Mouse (Mus musculus): ENCODE data around the gene Olfr1294.

The Olfr1294 gene

DNA sequence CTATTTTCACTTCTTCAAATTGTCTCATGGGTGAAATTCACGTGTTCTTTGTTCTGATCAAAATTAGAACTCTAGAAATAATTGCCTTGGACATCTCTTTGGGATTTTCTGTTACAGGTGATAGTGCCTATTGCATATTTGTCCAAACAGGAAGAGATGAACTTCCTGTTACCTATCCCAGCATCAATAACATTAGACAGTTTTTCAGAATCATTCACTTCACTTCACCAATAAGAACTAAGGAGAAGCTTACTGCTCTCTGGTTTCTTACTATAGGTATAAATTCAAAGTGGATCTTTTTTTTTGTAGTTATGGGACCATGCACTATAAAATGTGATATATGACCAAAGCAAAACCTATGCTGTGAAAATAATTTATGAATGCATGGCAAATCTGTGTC, at the start of gene Olfr1294:
TSS of gene Olfr1294 (minus strand) at position 101 of the 400 bp plus-strand sequence.
- DNase-seq = no peak

- DNase-seq = no peak
These were observed 29.5 kb upstream of the Olfr1294 start, which contains the start of gene Olfr1295 for GRCm38 (mm10) chr2:111569581-111569980. Gene Olfr1295 (minus strand): TSS chr2:111569681.

DNA sequence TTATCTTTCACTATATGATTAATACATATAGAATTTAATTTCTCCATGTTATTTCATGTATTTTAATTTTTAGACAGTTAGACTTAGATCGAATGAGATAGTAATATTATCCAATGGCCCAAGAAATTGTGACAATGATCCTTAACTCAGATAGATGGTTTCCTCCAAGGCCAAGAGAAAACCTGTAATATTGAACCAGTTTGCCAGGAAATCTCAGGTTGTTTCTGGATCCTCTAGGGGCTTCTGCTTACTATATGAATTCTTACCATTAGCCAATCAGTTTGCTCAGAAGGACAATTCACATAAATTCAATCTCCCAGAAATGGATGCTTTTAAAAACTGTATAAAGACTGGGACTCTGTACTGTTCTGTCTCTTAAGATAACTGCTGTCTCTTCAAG, 15.2 kb downstream of the Olfr1294 start, which contains the start of gene Olfr1293-ps:
TSS of gene Olfr1293-ps (plus strand) at position 301 of the 400 bp plus-strand sequence.
- DNase-seq = no peak

GRCm38 (mm10) chr2:111517451-111517850, 22.6 kb downstream of the Olfr1294 start:
- no peak for DNase-seq

DNA sequence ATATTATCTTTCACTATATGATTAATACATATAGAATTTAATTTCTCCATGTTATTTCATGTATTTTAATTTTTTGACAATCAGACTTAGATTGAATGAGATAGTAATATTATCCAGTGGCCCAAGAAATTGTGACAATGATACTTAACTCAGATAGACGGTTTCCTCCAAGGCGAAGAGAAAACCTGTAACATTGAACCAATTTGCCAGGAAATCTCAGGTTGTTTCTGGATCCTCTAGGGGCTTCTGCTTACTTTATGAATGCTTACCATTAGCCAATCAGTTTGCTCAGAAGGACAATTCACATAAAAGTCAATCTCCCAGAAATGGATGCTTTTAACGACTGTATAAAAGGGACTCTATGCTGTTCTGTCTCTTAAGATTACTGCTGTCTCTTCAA, 43.2 kb downstream of the Olfr1294 start, which contains the start of gene Olfr1291-ps1:
TSS of gene Olfr1291-ps1 (plus strand) at position 301 of the 400 bp plus-strand sequence.
- no peak for DNase-seq

DNA sequence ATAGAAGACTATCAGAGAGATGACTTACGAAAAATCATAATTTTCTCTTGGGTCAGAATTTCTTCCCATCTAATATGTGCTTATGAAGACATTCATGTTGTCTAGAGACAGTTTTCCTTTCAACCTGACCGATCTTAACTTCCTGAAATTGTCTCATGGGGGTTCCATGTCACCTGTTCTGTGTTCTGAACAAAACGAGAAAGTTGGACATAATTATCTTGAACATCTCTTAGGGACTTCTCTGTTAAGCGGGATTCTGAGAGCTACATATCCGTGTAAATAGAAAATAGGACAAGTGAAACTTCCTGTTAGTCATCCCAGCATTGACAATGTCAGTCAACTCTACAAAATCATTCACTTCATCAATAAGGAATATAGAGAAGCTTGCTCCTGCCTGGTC, 46.4 kb downstream of the Olfr1294 start, which contains the start of gene Olfr1290:
TSS of gene Olfr1290 (minus strand) at position 101 of the 400 bp plus-strand sequence.
- DNase-seq = no peak
